Mouse (Mus musculus) ovary, postnatal 36 days (tissue): ENCODE results near the gene Olfr1442.
"Not testable (repeated sequence)": the region's sequence is repeated elsewhere in the genome, so short reads cannot be mapped to it uniquely, and the experiment has no call there.

Experiments
- DNase-seq: peaks from one replicate; pipeline ENCODE4 v3.0.0; 2022; ENCODE audit warnings: low spot score, mixed read lengths

Gene Olfr1442

GRCm38 (mm10) chr19:12670139-12670538, at the start of gene Olfr1442:
TSS of gene Olfr1442 (plus strand) at chr19:12670439.
- DNase-seq: no peak

- no peak for DNase-seq
These were observed 37.1 kb upstream of the Olfr1442 start, which contains the start of gene Glyat for GRCm38 (mm10) chr19:12633176-12633575. TSS of gene Glyat (plus strand) at chr19:12633308.

DNA sequence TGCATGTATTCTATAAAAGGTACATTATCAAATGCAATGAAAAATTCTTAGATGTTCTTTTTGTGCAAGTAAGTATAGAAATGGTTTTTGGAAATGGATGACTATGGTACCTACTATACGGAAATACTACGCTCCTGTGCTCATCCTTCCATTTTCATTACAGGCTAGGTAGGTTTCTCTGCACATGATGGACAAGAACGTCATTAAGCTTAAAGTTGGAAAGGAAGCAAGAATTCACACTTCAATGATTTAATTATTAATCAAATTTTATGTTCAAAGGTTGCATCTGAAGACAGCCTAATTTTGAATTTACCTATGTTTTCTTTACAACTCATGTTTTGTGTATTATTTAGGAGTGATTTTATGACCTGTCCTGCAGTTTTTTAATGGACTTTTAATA, 36.0 kb upstream of the Olfr1442 start:
- no peak for DNase-seq

DNA sequence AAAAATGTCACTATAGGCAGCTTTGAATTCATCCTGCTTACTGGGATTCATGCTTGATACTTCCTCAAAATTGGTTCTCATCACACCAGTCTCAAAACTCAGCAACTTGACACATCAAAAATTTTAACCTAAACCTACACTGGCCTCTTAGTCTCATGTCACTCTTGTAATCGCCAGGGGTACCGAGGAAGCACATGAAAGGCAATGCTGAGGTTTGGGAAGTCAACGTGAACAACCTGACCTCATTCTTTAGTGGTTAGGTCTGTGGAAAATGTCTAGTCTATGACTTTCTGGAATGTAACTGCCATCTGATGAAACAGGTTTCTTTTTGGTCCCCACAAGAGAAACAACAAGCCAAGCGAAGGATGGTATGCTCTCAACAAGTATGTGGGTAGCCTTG, 35.3 kb upstream of the Olfr1442 start:
- DNase-seq: no peak

- DNase-seq: no peak
These were observed 33.4 kb upstream of the Olfr1442 start for GRCm38 (mm10) chr19:12636863-12637262.

- no peak for DNase-seq
These were observed 32.2 kb upstream of the Olfr1442 start for GRCm38 (mm10) chr19:12638049-12638448.

DNA sequence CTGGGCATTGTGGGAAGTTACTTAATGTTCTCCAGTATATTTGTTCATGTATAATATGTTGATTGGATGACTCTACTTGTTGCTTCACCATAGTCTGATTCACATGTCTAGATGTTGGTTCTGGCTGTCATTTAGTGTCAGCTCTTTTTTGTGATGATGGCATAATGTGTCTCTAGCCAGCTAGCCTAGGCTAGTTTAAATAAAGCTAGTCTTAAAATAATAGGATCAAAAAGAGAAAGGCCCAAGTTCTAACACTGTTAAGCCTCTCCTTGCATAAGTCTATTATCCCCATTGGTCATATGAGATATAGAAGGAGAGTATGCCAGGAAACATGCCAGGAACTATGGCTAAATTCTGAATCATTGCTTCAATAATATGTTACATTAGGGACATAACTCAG, 20.7 kb upstream of the Olfr1442 start:
- no peak for DNase-seq

GRCm38 (mm10) chr19:12666156-12666555, 4.1 kb upstream of the Olfr1442 start:
- no peak for DNase-seq

DNA sequence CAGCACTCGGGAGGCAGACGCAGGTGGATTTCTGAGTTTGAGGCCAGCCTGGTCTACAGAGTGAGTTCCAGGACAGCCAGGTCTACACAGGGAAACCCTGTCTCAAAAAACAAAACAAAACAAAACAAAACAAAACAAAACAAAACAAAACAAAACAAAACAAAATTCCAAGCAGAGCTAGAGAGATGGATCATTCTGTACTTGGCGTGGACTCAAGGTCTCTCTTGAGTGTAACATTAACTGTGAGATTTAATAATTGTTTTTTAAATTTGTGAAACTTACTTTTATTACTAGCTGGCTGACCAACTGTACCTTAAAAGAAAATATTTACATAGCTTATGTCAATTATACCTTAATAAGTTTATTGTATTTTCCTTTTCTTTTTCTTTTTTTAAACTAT, 1.6 kb upstream of the Olfr1442 start:
- DNase-seq: not testable (repeated sequence)

GRCm38 (mm10) chr19:12671051-12671450, 812 bp downstream of the Olfr1442 start:
- DNase-seq: no peak

DNA sequence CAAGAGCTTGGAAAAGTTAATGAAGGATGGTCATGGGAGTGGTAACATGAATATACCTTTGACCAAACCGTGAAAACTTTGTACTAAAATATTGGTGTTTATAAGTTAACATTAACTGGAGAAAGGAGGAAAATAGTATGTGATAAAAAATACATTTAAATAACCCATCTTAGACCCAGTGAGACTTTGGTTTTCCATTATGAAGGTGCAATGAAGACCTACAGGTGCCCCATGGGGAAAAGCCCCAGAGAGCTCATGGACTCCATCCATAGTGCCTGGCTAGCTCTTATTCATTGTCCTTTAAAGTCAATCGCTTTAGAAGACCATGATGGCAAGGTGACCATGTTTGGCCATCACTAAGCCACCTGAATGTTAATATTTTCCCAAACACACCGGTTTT, 7.6 kb downstream of the Olfr1442 start, which contains the start of gene Olfr1443:
Gene Olfr1443, plus strand, starts transcription at position 301 of the 400 bp plus-strand sequence.
- DNase-seq: no peak

DNA sequence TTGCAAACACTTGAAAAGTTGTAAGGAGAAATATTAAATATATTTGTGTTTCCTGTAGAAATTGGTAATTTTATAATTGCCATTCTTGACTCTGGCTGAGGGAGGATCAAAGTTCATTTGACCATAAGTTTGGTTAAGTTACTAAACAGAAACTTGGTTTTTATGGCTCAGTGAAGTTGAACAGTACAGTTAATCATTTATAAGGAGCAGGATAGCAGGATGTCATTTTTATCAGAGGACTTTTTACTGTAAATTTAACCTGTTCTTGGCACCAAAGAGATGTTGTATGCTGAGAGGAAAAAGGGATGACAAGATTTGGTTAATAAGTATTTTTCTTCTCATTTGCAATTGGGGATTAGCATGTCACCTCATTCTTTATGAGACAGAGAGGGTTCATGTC, 14.4 kb downstream of the Olfr1442 start:
- DNase-seq: no peak

DNA sequence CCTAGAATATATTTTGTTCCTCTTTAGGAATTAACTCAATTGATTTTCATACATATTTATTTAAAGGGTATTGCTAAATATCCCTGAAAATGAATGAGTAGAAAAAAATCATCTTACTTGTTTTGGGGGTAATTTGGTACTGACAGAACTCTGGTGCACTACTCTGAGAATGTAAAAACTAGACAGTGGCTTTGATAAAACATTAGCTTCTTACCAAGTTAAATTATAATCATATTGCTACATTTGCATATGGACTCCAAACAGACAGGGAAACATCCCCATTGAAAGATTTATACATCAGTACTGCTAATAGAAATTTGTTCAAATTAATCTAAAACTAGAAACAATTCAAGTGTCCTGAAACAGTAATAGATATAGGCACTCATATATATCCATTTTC, 15.0 kb downstream of the Olfr1442 start:
- DNase-seq: no peak

GRCm38 (mm10) chr19:12695590-12695989, 25.4 kb downstream of the Olfr1442 start, which contains the start of gene Keg1:
TSS of gene Keg1 (plus strand) at chr19:12695786.
- no peak for DNase-seq

GRCm38 (mm10) chr19:12696221-12696620, 26.0 kb downstream of the Olfr1442 start:
- no peak for DNase-seq

GRCm38 (mm10) chr19:12708458-12708857, 38.2 kb downstream of the Olfr1442 start:
- DNase-seq: no peak

DNA sequence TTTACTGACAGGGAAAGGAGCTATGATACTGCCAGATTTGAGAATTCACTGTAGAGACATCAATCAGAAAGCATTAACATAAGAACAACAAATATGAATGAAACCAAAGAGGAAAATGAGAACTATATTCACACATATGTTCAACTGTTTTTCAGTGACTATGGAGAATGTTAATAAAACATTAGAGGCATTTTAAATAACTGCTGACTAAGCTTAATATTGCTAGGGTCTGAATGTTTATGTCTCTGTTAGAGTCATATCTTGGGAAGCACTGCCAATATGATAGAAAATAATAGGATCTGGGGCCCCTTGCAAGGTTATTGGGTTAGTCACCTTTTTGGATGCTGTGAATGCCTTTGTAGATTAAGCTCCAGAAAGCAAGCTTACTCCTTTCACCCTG, 38.7 kb downstream of the Olfr1442 start:
- no peak for DNase-seq

GRCm38 (mm10) chr19:12719189-12719588, 49.0 kb downstream of the Olfr1442 start:
- DNase-seq: no peak

- no peak for DNase-seq
These were observed 50.2 kb downstream of the Olfr1442 start for GRCm38 (mm10) chr19:12720463-12720862.

DNA sequence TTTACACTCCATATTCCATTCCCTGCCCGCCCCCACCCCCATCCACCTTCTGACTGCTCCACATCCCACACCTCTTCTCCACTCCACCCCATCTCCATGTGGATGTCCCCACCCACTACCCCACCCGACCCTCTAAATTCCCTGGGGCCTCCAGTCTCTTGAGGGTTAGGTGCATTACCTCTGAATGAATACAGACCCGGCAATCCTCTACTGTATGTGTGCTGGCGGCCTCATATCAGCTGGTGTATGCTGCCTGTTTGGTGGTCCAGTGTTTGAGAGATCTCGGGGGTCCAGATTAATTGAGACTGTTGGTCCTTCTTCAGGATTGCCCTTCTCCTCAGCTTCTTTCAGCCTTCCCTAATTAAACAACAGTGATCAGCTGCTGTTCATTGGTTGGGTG, 50.7 kb downstream of the Olfr1442 start:
- not testable (repeated sequence) for DNase-seq

DNA sequence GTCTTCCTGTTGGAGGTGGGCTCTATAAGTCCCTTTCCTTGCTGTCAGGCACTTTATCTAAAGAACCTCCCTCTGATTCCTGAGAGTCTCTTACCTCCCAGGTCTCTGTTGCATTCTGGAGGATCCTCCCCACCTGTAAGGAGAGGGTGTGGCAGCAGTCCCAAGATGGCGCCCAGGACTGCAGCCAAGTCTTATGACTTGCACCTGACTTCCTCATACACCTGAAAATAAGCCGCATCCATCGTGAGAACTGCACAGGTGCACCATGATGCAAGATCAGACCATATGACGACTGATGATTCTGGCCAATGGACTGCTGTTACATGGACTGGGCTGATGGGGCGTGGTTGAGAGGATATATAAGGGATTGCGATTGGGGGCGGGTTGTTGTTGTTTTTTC, 51.4 kb downstream of the Olfr1442 start:
- not testable (repeated sequence) for DNase-seq

DNA sequence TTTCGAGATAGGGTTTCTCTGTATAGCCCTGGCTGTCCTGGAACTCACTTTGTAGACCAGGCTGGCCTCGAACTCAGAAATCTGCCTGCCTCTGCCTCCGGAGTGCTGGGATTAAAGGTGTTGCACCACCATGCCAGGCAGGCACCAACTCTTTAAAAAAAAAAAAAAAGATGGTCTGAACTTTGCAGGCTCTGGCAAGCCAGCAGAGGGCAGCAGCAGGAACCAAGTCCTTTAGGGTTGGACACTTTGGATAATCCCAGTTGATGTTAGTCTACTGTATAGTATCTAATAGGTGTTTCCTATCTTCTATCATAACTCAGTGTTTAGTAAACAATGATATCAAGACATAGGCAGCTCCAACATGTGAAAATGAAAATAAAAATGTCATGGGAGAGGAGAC, 52.1 kb downstream of the Olfr1442 start:
- peak; percentile 45 for DNase-seq

DNA sequence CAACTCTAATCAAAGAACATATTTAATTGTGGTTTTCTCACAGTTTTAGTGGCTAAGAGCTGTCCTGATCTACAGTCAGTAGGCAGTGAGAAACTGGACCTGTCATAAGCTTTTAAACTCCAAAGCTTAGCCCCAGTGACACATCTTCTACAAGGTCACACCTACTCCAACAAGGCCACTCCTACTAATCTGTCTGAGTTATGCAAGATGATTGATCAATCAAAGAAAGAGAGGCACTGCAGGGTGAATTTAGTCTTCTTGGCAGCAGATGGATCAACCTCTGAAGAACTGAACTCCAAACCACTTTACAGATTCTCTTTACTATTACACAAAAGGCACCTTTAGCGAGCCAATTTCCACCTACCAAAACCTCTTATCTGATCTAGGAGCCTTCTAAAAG, 55.6 kb downstream of the Olfr1442 start:
- no peak for DNase-seq
